Mouse (Mus musculus): ENCODE data around the gene Gnb1l.

DNA sequence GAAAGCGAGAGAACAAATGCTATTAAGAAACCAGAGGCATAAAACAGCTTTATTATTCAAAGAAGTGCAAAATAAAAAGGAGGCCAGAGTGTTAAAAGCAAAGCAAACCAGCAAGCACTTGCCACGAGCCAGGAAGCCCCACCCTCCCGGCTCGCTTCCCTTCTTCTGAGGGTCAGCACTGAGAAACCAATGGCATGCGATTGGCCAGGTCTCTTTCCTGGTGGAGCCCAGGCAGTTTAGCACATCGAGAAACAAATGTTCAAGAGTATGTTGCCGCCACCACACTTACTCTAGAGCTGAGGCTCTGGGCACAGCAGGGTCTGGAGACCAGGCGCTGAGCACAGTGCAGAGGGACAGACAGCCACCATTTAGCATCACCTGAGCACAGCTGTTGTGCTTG is 35.9 kb upstream of the Gnb1l start:
- no peak for TF ChIP-seq CTCF (IDR thresholded peaks at IDR 0.05; ENCODE audit: borderline replicate concordance, extremely low read depth, insufficient read depth, insufficient read length)
- TF ChIP-seq POLR2A (IDR thresholded peaks at IDR 0.05; ENCODE audit: borderline replicate concordance, extremely low read depth, insufficient read depth, insufficient read length, poor library complexity, severe bottlenecking): no peak
